Mouse (Mus musculus) bone marrow macrophage, adult 2 months (primary cell): ENCODE measurements around the gene Slc4a5.

Experiments
- CTCF ChIP-seq: IDR thresholded peaks from 2 replicates; pipeline ENCODE4 v1.5.1; 2012; ENCODE audit warnings: low read depth, mild to moderate bottlenecking, low read length, moderate library complexity
- POLR2A ChIP-seq: IDR thresholded peaks from 2 replicates; pipeline ENCODE4 v1.6.1; 2012; ENCODE audit warnings: mild to moderate bottlenecking, low read depth, low read length, borderline replicate concordance

DNA sequence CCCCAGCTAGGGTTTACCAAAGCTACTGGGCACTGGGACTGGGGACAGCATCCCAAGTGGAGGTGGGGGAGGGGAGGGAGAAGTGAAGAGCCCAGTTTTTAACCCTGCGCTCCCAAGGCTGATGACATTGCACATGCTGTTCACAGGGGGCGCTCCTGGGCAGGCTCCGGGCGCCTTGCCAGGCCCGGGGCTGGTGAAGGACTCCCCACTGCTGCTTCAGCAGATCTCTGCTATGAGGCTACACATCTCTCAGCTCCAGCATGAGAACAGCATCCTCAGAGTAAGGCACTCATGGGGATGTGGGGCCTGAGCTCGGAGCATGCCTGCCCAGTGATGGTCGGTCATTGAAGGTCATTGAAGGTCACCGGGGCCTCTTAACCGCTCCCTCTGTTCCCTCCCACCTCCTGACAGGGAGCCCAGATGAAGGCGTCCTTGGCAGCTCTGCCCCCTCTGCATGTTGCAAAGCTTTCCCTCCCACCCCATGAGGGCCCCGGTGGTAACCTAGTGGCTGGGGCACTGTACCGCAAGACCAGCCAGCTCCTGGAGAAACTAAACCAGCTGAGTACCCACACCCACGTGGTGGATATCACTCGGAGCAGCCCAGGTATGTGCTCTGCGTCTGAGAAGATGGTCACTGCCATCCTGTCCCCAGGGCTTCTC lies 22.2 kb upstream of the Slc4a5 start:
- TF ChIP-seq POLR2A (no peak), CTCF (no peak)
